Mouse (Mus musculus) liver, embryonic 12.5 days (tissue): ENCODE data around the gene Nob1. TPM values are rescaled to one million over a fixed set of nuclear protein-coding genes. Genes with fewer than 3 reads are reported as not detected.
A peak's percentile ranks its signal among the peaks of the same experiment; 100 is the strongest.

Experiments
- ATAC-seq: fragments of 200-750 bp; cut with Nextera tagmentation; 2 replicates; pipeline ENCODE4 v1.8.0; 2017; ENCODE audit warnings: moderate number of reproducible peaks, mild to moderate bottlenecking, moderate library complexity
- H3K27ac ChIP-seq: fragments of 300-500 bp; sonication (generic); 2 replicates; pipeline ENCODE4 v1.5.1; 2016; ENCODE audit warnings: mild to moderate bottlenecking
- H3K27me3 ChIP-seq: fragments of 300-500 bp; sonication (generic); replicated peaks from 2 replicates; pipeline ENCODE4 v1.6.1; 2016; ENCODE audit warnings: mild to moderate bottlenecking, moderate library complexity
- H3K36me3 ChIP-seq: fragments of 300-500 bp; sonication (generic); 2 replicates; pipeline ENCODE4 v1.6.1; 2016; ENCODE audit warnings: mild to moderate bottlenecking, moderate library complexity
- H3K4me1 ChIP-seq: fragments of 300-500 bp; sonication (generic); 2 replicates; pipeline ENCODE4 v1.6.1; 2016
- H3K4me2 ChIP-seq: fragments of 300-500 bp; sonication (generic); 2 replicates; pipeline ENCODE4 v1.6.1; 2016; ENCODE audit warnings: mild to moderate bottlenecking, moderate library complexity
- H3K4me3 ChIP-seq: fragments of 300-500 bp; sonication (generic); 2 replicates; pipeline ENCODE4 v1.5.1; 2016; ENCODE audit warnings: mild to moderate bottlenecking, moderate library complexity
- H3K9ac ChIP-seq: fragments of 300-500 bp; sonication (generic); 2 replicates; pipeline ENCODE4 v1.6.1; 2016; ENCODE audit warnings: mild to moderate bottlenecking, moderate library complexity
- H3K9me3 ChIP-seq: fragments of 300-500 bp; sonication (generic); replicated peaks from 2 replicates; pipeline ENCODE4 v1.6.1; 2016; ENCODE audit warnings: mild to moderate bottlenecking, moderate library complexity
- WGBS: fragments of 180-500 bp; shearing (Covaris S2); methylation state at CpG from one replicate; pipeline ENCODE4 v1.1.7; 2016; ENCODE audit not compliant: insufficient replicate concordance; 5-methylcytosine and 5-hydroxymethylcytosine counted together
- polyA plus RNA-seq: library from polyadenylated mRNA; unstranded; fragments of >200 nt; fragmentation: Nextera tagmentation; extraction: Ambion mirVana; gene quantifications from 2 replicates; pipeline ENCODE4 v1.2.1, GENCODE M21; 2016

Gene Nob1
- polyA plus RNA-seq, 1 experiment from 2014 or later, result 68.9 TPM

DNA sequence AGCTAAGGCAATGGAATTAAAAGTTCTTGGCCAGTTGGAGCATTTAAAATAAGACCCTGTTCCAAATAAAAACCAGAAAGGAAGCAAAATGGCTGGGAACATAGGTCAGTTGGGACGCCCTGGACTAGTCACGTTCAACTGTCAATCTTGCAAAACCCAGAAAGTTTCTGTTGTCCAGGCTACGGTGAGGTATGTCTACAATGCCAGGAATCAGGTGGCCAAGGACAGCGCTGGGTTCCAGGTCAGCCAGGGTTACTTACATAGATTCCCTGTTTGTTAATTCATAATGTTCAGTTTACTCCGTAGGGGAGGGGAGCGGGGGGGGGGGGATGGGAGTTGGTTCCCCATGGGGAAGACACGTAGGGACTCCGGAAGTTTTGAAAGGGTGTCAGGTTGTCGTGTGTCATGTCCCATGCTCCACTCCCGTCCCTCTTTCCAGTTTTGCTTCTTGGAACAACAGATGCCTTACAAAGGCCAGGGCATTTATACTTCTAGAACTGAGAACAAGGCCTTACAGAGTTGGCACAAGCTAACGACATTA is 10.6 kb upstream of the Nob1 start:
- peaks cover 6% of the 10 kb centered on the region; the same call in 1 of the 2 replicates for H3K27me3 ChIP-seq
- H3K4me1 ChIP-seq, result peaks cover 42% of the 10 kb centered on the region
- peak overlapping the region; percentile 93 for H3K4me3 ChIP-seq
- H3K36me3 ChIP-seq, result no peaks in the 10 kb centered on the region
- no peaks in the 10 kb centered on the region for H3K9me3 ChIP-seq
- H3K27ac ChIP-seq, result peak overlapping the region; percentile 99
- 28% methylated on average over 11 of the region's 11 CpGs for WGBS
- H3K4me2 ChIP-seq, result peak overlapping the region; percentile 86
- ATAC-seq, result no peak
- peak overlapping the region; percentile 97 for H3K9ac ChIP-seq

GRCm38 (mm10) chr8:107430821-107431220 is 6.0 kb upstream of the Nob1 start:
- 71% methylated on average over 8 of the region's 8 CpGs for WGBS
- H3K27ac ChIP-seq, result no peak overlapping the region
- H3K27me3 ChIP-seq, result peaks cover 21% of the 10 kb centered on the region
- H3K9ac ChIP-seq, result no peak overlapping the region
- H3K4me2 ChIP-seq, result no peak overlapping the region
- H3K4me1 ChIP-seq, result peaks cover 10% of the 10 kb centered on the region
- H3K4me3 ChIP-seq, result no peak overlapping the region
- ATAC-seq, result no peak
- H3K9me3 ChIP-seq, result no peaks in the 10 kb centered on the region
- H3K36me3 ChIP-seq, result no peaks in the 10 kb centered on the region

GRCm38 (mm10) chr8:107425230-107425597 is 363 bp upstream of the Nob1 start:
- peak overlapping the region; percentile 86 for H3K4me2 ChIP-seq
- H3K27me3 ChIP-seq, result peaks cover 14% of the 10 kb centered on the region
- no peak overlapping the region for H3K27ac ChIP-seq
- no peaks in the 10 kb centered on the region for H3K9me3 ChIP-seq
- H3K4me1 ChIP-seq, result peaks cover 35% of the 10 kb centered on the region
- 24% methylated on average over 8 of the region's 8 CpGs for WGBS
- H3K36me3 ChIP-seq, result peaks cover 32% of the 10 kb centered on the region
- peak overlapping the region; percentile 78; the same call in 1 of the 2 replicates for H3K4me3 ChIP-seq
- no peak for ATAC-seq
- 0 out of 2 replicates have a peak overlapping the region, but pooled peaks have one; percentile 86 for H3K9ac ChIP-seq

- Histone ChIP-seq H3K4me1 (peaks cover 35% of the 10 kb centered on the region), H3K4me3 (peak overlapping the region; percentile 78), H3K9me3 (no peaks in the 10 kb centered on the region), H3K4me2 (peak overlapping the region; percentile 86), H3K27ac (peak overlapping the region; percentile 80), H3K36me3 (peaks cover 43% of the 10 kb centered on the region), H3K9ac (peak overlapping the region; percentile 86), H3K27me3 (peaks cover 8% of the 10 kb centered on the region)
- peak; percentile 13; the same call in 1 of the 2 replicates for ATAC-seq
- 9% methylated on average over 9 of the region's 9 CpGs for whole genome bisulfite sequencing
These were observed 675 bp downstream of the Nob1 start for GRCm38 (mm10) chr8:107424176-107424575.

DNA sequence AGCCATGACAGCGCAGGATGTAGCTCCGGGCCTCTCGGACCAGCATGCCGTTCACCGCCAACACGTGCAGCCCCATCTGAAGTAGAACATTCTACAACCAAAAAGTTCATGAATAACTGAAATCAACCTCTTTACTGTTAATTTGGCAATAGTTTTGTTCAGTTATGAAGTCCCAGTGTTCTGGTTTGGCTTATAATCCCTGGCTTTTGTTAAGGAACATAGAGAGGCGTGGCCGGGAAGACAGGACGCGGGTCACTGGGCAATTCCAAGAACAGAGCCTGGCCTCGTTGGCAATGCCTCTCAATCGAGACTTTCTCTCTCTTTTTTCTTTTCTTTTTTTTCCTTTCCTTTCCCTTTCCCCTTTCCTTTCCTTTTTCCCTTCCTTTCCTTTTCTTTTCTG is 7.8 kb downstream of the Nob1 start:
- H3K27ac ChIP-seq, result no peak overlapping the region
- no peak for ATAC-seq
- peaks cover 100% of the 10 kb centered on the region for H3K36me3 ChIP-seq
- H3K9ac ChIP-seq, result no peak overlapping the region
- no peaks in the 10 kb centered on the region for H3K9me3 ChIP-seq
- no peak overlapping the region for H3K4me2 ChIP-seq
- H3K4me1 ChIP-seq, result peaks cover 11% of the 10 kb centered on the region
- no peak overlapping the region for H3K4me3 ChIP-seq
- no peaks in the 10 kb centered on the region for H3K27me3 ChIP-seq
- WGBS, result 89% methylated on average over 12 of the region's 12 CpGs

GRCm38 (mm10) chr8:107413881-107414280 is 11.0 kb downstream of the Nob1 start:
- Histone ChIP-seq H3K4me3 (no peak overlapping the region), H3K9me3 (no peaks in the 10 kb centered on the region), H3K9ac (no peak overlapping the region), H3K36me3 (peaks cover 100% of the 10 kb centered on the region), H3K4me2 (no peak overlapping the region), H3K4me1 (no peaks in the 10 kb centered on the region), H3K27ac (no peak overlapping the region), H3K27me3 (no peaks in the 10 kb centered on the region)
- no peak for ATAC-seq
- 89% methylated on average over 10 of the region's 10 CpGs for WGBS

DNA sequence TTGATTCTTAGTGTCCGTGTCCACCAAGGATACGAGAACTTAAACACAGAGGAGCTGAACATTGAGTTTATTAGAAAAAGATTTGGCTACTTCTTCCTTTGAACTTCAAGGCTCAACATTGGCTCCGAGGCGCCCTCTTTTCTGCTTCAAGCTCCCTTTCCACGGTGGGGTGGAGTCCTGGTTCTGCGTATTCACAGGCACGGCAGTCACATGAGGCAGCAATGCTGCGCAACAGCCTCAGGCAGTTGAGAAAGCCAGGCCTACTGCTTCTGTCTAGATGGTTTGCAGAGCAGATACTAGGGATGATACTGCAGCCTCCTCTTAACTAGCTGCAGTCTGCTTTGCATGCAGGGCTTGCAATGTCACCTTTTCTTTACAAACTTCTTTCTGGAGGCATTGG is 12.3 kb downstream of the Nob1 start:
- H3K4me2 ChIP-seq, result no peak overlapping the region
- H3K9me3 ChIP-seq, result no peaks in the 10 kb centered on the region
- no peak overlapping the region for H3K9ac ChIP-seq
- H3K27me3 ChIP-seq, result no peaks in the 10 kb centered on the region
- 85% methylated on average over 8 of the region's 8 CpGs for WGBS
- H3K4me3 ChIP-seq, result no peak overlapping the region
- peaks cover 98% of the 10 kb centered on the region for H3K36me3 ChIP-seq
- no peak overlapping the region for H3K27ac ChIP-seq
- ATAC-seq, result no peak
- no peaks in the 10 kb centered on the region for H3K4me1 ChIP-seq

DNA sequence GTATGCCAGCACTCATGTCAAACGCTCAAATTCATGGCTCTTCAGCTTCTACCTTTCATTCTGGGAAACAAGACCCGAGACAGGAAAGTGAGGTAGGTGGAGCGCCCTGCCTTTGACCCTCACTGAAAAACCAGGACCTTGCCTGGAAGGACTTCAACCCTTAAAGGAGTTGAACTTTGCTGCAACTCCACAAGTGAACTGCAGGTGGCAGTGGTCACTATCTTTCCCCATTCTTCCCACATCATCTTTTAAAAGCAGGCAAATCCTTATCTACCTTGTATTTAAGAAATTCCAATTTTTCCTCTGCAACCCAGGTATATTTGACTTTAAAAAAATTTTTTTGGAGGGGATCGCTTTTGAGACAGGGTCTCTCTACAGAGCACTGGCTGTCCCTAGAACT is 13.5 kb downstream of the Nob1 start:
- peaks cover 92% of the 10 kb centered on the region for H3K36me3 ChIP-seq
- no peak overlapping the region for H3K4me3 ChIP-seq
- H3K4me2 ChIP-seq, result no peak overlapping the region
- ATAC-seq, result no peak
- WGBS, result 65% methylated on average over 4 of the region's 4 CpGs
- H3K27ac ChIP-seq, result no peak overlapping the region
- no peaks in the 10 kb centered on the region for H3K9me3 ChIP-seq
- no peaks in the 10 kb centered on the region for H3K4me1 ChIP-seq
- no peaks in the 10 kb centered on the region for H3K27me3 ChIP-seq
- H3K9ac ChIP-seq, result no peak overlapping the region

DNA sequence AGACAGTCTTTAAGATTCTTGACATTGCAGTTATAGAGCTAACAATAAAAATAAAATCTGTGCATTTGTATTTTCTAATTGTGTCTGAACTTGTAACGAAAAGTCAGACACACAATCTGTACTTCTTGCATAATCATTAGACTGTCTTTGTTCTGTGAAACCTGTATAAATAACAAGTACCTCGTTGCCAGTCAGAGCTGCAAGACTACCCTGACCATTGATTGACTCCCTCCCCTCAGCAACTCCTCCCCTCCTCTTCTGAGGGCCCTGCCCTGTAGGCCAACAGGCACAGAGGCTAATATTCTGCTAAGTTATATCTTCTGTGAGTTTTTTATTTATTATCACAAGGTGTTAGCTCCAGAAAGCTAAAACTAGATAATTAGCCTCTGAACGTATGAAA is 18.9 kb downstream of the Nob1 start:
- 53% methylated on average over 3 of the region's 3 CpGs for WGBS
- H3K36me3 ChIP-seq, result peaks cover 38% of the 10 kb centered on the region
- H3K27ac ChIP-seq, result no peak overlapping the region
- H3K9ac ChIP-seq, result no peak overlapping the region
- peaks cover 48% of the 10 kb centered on the region for H3K4me1 ChIP-seq
- H3K4me3 ChIP-seq, result no peak overlapping the region
- H3K4me2 ChIP-seq, result no peak overlapping the region
- H3K9me3 ChIP-seq, result no peaks in the 10 kb centered on the region
- ATAC-seq, result no peak
- no peaks in the 10 kb centered on the region for H3K27me3 ChIP-seq

DNA sequence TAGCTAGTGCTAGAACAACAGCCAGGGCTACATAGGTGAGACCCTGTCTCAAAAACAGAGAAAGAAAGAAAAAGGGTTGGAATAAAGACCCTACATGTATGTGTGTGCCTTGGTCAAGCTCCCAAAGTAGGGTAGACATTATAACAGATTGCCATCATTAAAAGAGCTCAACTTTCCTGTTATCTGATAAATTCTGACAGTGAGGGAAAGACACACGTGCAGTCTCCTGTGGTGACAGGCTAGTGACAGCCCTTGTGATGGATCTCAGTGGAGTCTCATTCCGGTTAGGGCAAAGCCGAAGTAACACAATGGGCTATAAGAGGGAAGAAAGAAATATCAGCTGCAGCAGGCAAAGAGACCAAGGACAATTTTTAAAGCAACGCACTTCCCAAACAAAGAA is 20.8 kb downstream of the Nob1 start:
- Histone ChIP-seq H3K4me2 (peak overlapping the region; percentile 83), H3K9me3 (no peaks in the 10 kb centered on the region), H3K27ac (peak overlapping the region; percentile 98), H3K27me3 (no peaks in the 10 kb centered on the region), H3K9ac (peak overlapping the region; percentile 67), H3K4me3 (peak overlapping the region; percentile 61), H3K36me3 (peaks cover 19% of the 10 kb centered on the region), H3K4me1 (peaks cover 60% of the 10 kb centered on the region)
- WGBS, result 59% methylated on average over 4 of the region's 4 CpGs
- 0 out of 2 replicates have a peak, but pooled peaks have one; percentile 0 for ATAC-seq

DNA sequence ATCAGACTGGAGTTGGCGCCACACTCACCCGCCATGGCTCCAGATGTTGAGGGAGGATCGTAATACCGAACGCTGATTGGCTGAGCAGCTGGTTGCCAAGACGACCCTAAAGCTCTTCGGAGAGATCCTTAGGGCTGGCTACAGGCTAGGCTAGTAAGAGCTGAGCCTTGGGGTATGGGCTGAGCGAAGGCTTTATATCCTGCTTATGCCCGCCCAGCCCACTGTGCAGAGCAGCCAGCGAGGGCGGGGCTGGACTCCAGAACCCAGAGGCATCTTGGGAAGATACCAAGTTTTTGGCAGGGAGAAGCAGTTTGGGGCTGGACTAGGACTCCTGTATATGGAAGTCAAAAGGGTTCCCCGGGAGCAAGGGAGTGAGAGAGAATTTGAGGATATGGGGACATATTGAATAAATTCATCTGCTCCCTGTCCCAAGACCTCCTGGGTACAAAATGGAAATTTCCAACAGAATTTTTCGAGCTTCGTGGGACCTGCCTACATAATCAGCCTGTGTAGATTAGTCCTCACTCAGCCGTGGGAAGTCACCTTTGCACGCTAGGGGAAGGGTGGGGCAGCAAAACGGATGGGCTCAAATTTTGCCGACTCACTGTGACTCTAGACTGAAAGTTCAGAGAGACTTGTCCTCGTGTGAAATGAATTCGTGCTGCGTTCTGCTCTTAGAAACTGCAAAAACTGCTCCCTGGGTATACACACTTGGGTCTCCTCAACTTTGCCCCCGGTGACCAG is 21.6 kb downstream of the Nob1 start, which contains the start of gene Nqo1:
TSS of gene Nqo1 (minus strand) at position 169 of the 744 bp plus-strand sequence.
- H3K9ac ChIP-seq, result peak within 1 kb of the TSS; percentile 67
- no peaks in the 10 kb centered on the region for H3K9me3 ChIP-seq
- H3K4me3 ChIP-seq, result peak within 1 kb of the TSS; percentile 61
- no peaks in the 10 kb centered on the region for H3K27me3 ChIP-seq
- H3K4me2 ChIP-seq, result peak within 1 kb of the TSS; percentile 83
- 7% methylated on average over 22 of the region's 22 CpGs for WGBS
- H3K27ac ChIP-seq, result peak within 1 kb of the TSS; percentile 98
- peak; percentile 97 for ATAC-seq
- H3K4me1 ChIP-seq, result peaks cover 60% of the 10 kb centered on the region
- peaks cover 13% of the 10 kb centered on the region for H3K36me3 ChIP-seq

- H3K4me1 ChIP-seq, result peaks cover 63% of the 10 kb centered on the region
- WGBS, result 76% methylated on average over 5 of the region's 5 CpGs
- H3K27me3 ChIP-seq, result no peaks in the 10 kb centered on the region
- no peaks in the 10 kb centered on the region for H3K9me3 ChIP-seq
- peak overlapping the region; percentile 83 for H3K4me2 ChIP-seq
- H3K36me3 ChIP-seq, result peaks cover 2% of the 10 kb centered on the region; the same call in 1 of the 2 replicates
- no peak for ATAC-seq
- H3K27ac ChIP-seq, result peak overlapping the region; percentile 98
- peak overlapping the region; percentile 67; the same call in 1 of the 2 replicates for H3K9ac ChIP-seq
- peak overlapping the region; percentile 61 for H3K4me3 ChIP-seq
These were observed 23.0 kb downstream of the Nob1 start for GRCm38 (mm10) chr8:107401866-107402265.
